Mouse (Mus musculus): ENCODE data around the gene Rsad2. TPM values are rescaled to one million over a fixed set of nuclear protein-coding genes. Genes with fewer than 3 reads are reported as not detected.
"Not testable (repeated sequence)": the region's sequence is repeated elsewhere in the genome, so short reads cannot be mapped to it uniquely, and the experiment has no call there.

The Rsad2 gene
- polyA plus RNA-seq, 1 experiment: 0.70 TPM

GRCm38 (mm10) chr12:26439366-26439765 is 16.9 kb downstream of the Rsad2 start:
- whole genome bisulfite sequencing: 87% methylated on average over 3 of the region's 3 CpGs
- Histone ChIP-seq H3K27me3 (ENCODE audit: control insufficient read depth, insufficient read depth, low read length) (no peaks in the 10 kb centered on the region; the same call in 1 of the 2 replicates), H3K4me3 (replicated peaks; ENCODE audit: insufficient read depth, low read depth, low read length) (no peak overlapping the region), H3K4me1 (ENCODE audit: control insufficient read depth, insufficient read depth, low read length) (no peaks in the 10 kb centered on the region), H3K27ac (ENCODE audit: insufficient read depth, low read length) (no peak overlapping the region)
- no peak for DNase-seq
- no peak for TF ChIP-seq POLR2A (IDR thresholded peaks at IDR 0.05; ENCODE audit: borderline replicate concordance, insufficient read depth, low read length)
- TF ChIP-seq CTCF (IDR thresholded peaks at IDR 0.05; ENCODE audit: borderline replicate concordance, insufficient read depth, low read depth, low read length): no peak

GRCm38 (mm10) chr12:26437950-26438349 is 18.3 kb downstream of the Rsad2 start:
- Histone ChIP-seq H3K27me3 (ENCODE audit: control insufficient read depth, insufficient read depth, low read length) (no peaks in the 10 kb centered on the region; the same call in 1 of the 2 replicates), H3K4me1 (ENCODE audit: control insufficient read depth, insufficient read depth, low read length) (no peaks in the 10 kb centered on the region), H3K4me3 (replicated peaks; ENCODE audit: insufficient read depth, low read depth, low read length) (no peak overlapping the region), H3K27ac (ENCODE audit: insufficient read depth, low read length) (no peak overlapping the region)
- 52% methylated on average over 3 of the region's 3 CpGs for WGBS
- peak in 1 of 2 experiments; percentile 21 for DNase-seq
- no peak for TF ChIP-seq POLR2A (IDR thresholded peaks at IDR 0.05; ENCODE audit: borderline replicate concordance, insufficient read depth, low read length)
- no peak for TF ChIP-seq CTCF (IDR thresholded peaks at IDR 0.05; ENCODE audit: borderline replicate concordance, insufficient read depth, low read depth, low read length)

- TF ChIP-seq CTCF (IDR thresholded peaks at IDR 0.05; ENCODE audit: borderline replicate concordance, insufficient read depth, low read depth, low read length): no peak
- no peak for TF ChIP-seq POLR2A (IDR thresholded peaks at IDR 0.05; ENCODE audit: borderline replicate concordance, insufficient read depth, low read length)
- Histone ChIP-seq H3K4me1 (ENCODE audit: control insufficient read depth, insufficient read depth, low read length) (no peaks in the 10 kb centered on the region), H3K4me3 (replicated peaks; ENCODE audit: insufficient read depth, low read depth, low read length) (no peak overlapping the region), H3K27me3 (ENCODE audit: control insufficient read depth, insufficient read depth, low read length) (no peaks in the 10 kb centered on the region; the same call in 1 of the 2 replicates), H3K27ac (ENCODE audit: insufficient read depth, low read length) (no peak overlapping the region)
- no peak for DNase-seq
- 82% methylated on average over 4 of the region's 4 CpGs for WGBS
These were observed 19.9 kb downstream of the Rsad2 start for GRCm38 (mm10) chr12:26436334-26436733.

GRCm38 (mm10) chr12:26428771-26429170 is 27.5 kb downstream of the Rsad2 start:
- H3K27ac ChIP-seq (ENCODE audit: insufficient read depth, low read length); DNase-seq; H3K27me3 ChIP-seq (ENCODE audit: control insufficient read depth, insufficient read depth, low read length); H3K4me3 ChIP-seq (replicated peaks; ENCODE audit: insufficient read depth, low read depth, low read length); H3K4me1 ChIP-seq (ENCODE audit: control insufficient read depth, insufficient read depth, low read length): not testable (repeated sequence)
- 98% methylated on average over 2 of the region's 2 CpGs for WGBS

- H3K27me3 ChIP-seq (ENCODE audit: control insufficient read depth, insufficient read depth, low read length): no peaks in the 10 kb centered on the region
- WGBS: 94% methylated on average over 2 of the region's 2 CpGs
- no peak overlapping the region for H3K27ac ChIP-seq (ENCODE audit: insufficient read depth, low read length)
- DNase-seq: peak in 1 of 2 experiments; percentile 27
- TF ChIP-seq POLR2A (IDR thresholded peaks at IDR 0.05; ENCODE audit: borderline replicate concordance, insufficient read depth, low read length): no peak
- peak; percentile 33; the same call in 1 of the 2 replicates for TF ChIP-seq CTCF (IDR thresholded peaks at IDR 0.05; ENCODE audit: borderline replicate concordance, insufficient read depth, low read depth, low read length)
- no peaks in the 10 kb centered on the region for H3K4me1 ChIP-seq (ENCODE audit: control insufficient read depth, insufficient read depth, low read length)
- no peak overlapping the region for H3K4me3 ChIP-seq (replicated peaks; ENCODE audit: insufficient read depth, low read depth, low read length)
These were observed 31.4 kb downstream of the Rsad2 start for GRCm38 (mm10) chr12:26424841-26425240.

- TF ChIP-seq POLR2A (IDR thresholded peaks at IDR 0.05; ENCODE audit: borderline replicate concordance, insufficient read depth, low read length) (no peak), CTCF (IDR thresholded peaks at IDR 0.05; ENCODE audit: borderline replicate concordance, insufficient read depth, low read depth, low read length) (no peak)
- H3K27me3 ChIP-seq (ENCODE audit: control insufficient read depth, insufficient read depth, low read length): no peaks in the 10 kb centered on the region
- no peak overlapping the region for H3K27ac ChIP-seq (ENCODE audit: insufficient read depth, low read length)
- H3K4me1 ChIP-seq (ENCODE audit: control insufficient read depth, insufficient read depth, low read length): no peaks in the 10 kb centered on the region
- 88% methylated on average over 4 of the region's 4 CpGs for WGBS
- no peak overlapping the region for H3K4me3 ChIP-seq (replicated peaks; ENCODE audit: insufficient read depth, low read depth, low read length)
- no peak for DNase-seq
These were observed 37.9 kb downstream of the Rsad2 start for GRCm38 (mm10) chr12:26418322-26418721.

- peak overlapping the region; percentile 34; the same call in 1 of the 2 replicates for H3K27ac ChIP-seq (ENCODE audit: insufficient read depth, low read length)
- H3K27me3 ChIP-seq (ENCODE audit: control insufficient read depth, insufficient read depth, low read length): no peaks in the 10 kb centered on the region
- peaks cover 7% of the 10 kb centered on the region; the same call in 1 of the 2 replicates for H3K4me1 ChIP-seq (ENCODE audit: control insufficient read depth, insufficient read depth, low read length)
- 86% methylated on average over 7 of the region's 7 CpGs for WGBS
- TF ChIP-seq POLR2A (IDR thresholded peaks at IDR 0.05; ENCODE audit: borderline replicate concordance, insufficient read depth, low read length): no peak
- no peak for TF ChIP-seq CTCF (IDR thresholded peaks at IDR 0.05; ENCODE audit: borderline replicate concordance, insufficient read depth, low read depth, low read length)
- DNase-seq: no peak
- no peak overlapping the region for H3K4me3 ChIP-seq (replicated peaks; ENCODE audit: insufficient read depth, low read depth, low read length)
These were observed 39.5 kb downstream of the Rsad2 start for GRCm38 (mm10) chr12:26416636-26417295.

GRCm38 (mm10) chr12:26415104-26415771 is 41.0 kb downstream of the Rsad2 start, which contains the start of gene Rnf144a:
Gene Rnf144a (minus strand): TSS chr12:26415254.
- no peaks in the 10 kb centered on the region for H3K27me3 ChIP-seq (ENCODE audit: control insufficient read depth, insufficient read depth, low read length)
- 2% methylated on average over 41 of the region's 45 CpGs for WGBS
- H3K27ac ChIP-seq (ENCODE audit: insufficient read depth, low read length): peak within 1 kb of the TSS; percentile 83

More at GRCm38 (mm10) chr12:26415104-26415771, 41.0 kb downstream of the Rsad2 start, which contains the start of gene Rnf144a:
- H3K4me1 ChIP-seq (ENCODE audit: control insufficient read depth, insufficient read depth, low read length): peaks cover 9% of the 10 kb centered on the region
- peak within 1 kb of the TSS; percentile 96 for H3K4me3 ChIP-seq (replicated peaks; ENCODE audit: insufficient read depth, low read depth, low read length)
- DNase-seq: peak; percentile 89 to 94
- TF ChIP-seq POLR2A (IDR thresholded peaks at IDR 0.05; ENCODE audit: borderline replicate concordance, insufficient read depth, low read length): peak; percentile 47
- peak; percentile 81 for TF ChIP-seq CTCF (IDR thresholded peaks at IDR 0.05; ENCODE audit: borderline replicate concordance, insufficient read depth, low read depth, low read length)

All from cerebellum, adult 2 months (tissue).